Mouse (Mus musculus) MEL (cell line): ENCODE measurements at regions not wholly inside any gene's neighbourhood (a gene's known extent, or its start where the extent isn't known, plus 50 kb on each side); places are given as distances from the start of the nearest gene placed in this dataset.

Experiments used
- CHD2 ChIP-seq: IDR thresholded peaks from 2 replicates; pipeline ENCODE4 v1.6.1; 2011; ENCODE audit warnings: low read length, improper control_type of control experiment
- JUND ChIP-seq: IDR thresholded peaks from 2 replicates; pipeline ENCODE4 v1.6.1; 2011; ENCODE audit warnings: low read depth, mild to moderate bottlenecking, improper control_type of control experiment, low read length
- MAFK ChIP-seq: IDR thresholded peaks from 2 replicates; pipeline ENCODE4 v1.6.1; 2011; ENCODE audit warnings: low read depth, mild to moderate bottlenecking, low read length, improper control_type of control experiment, borderline replicate concordance
- USF2 ChIP-seq, 2 experiments: IDR thresholded peaks; 2 replicates each; pipeline ENCODE4 v1.6.1; 2011 to 2012; ENCODE audit warnings: improper control_type of control experiment in 2 of 2, low read length in 2 of 2, borderline replicate concordance in 1 of 2, inconsistent platforms in 1 of 2, low read depth in 1 of 2, mild to moderate bottlenecking in 1 of 2; ENCODE audit not compliant: insufficient read depth in 1 of 2

DNA sequence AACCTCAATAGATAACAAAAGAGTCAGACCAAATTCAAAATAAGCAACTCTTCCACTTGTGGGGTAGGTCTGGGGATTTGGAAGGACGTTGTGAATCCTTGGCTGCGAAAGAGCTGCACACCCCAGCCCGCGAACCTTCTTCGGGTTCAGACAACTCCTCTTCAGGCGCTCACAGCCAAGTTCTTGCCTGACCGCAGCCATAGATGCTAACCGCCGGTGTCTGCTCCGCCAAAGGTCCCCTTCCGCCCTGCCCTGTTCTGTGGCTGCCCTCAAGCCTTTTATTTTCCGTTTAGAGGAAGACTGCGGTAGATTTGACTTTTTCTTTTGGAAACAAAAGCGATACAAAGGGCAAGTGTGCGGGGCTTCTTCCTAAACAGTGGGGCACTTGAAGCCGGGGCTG lies 68.6 kb upstream of the Hnrnpk start:
- TF ChIP-seq USF2 (IDR thresholded peaks at IDR 0.05; ENCODE audit: borderline replicate concordance in 1 of 2, insufficient read depth in 1 of 2, low read depth in 1 of 2, low read length in 2 of 2), result no peak
- TF ChIP-seq CHD2, result no peak
- no peak for TF ChIP-seq JUND
- TF ChIP-seq MAFK, result no peak
